Mouse (Mus musculus): ENCODE measurements around the gene Kctd10. TPM values are rescaled to one million over a fixed set of nuclear protein-coding genes. Genes with fewer than 3 reads are reported as not detected.

The Kctd10 gene
- total and polyA plus RNA-seq, 3 experiments = 67.0 to 76.7 (median 71.4) TPM

GRCm38 (mm10) chr5:114345538-114345937, 34.8 kb downstream of the Kctd10 start:
- DNase-seq = no peak

- no peak for DNase-seq
Measured at GRCm38 (mm10) chr5:114343612-114344011, 36.7 kb downstream of the Kctd10 start.

- DNase-seq = no peak
Measured at GRCm38 (mm10) chr5:114342996-114343395, 37.3 kb downstream of the Kctd10 start.

GRCm38 (mm10) chr5:114323791-114324507, 56.4 kb downstream of the Kctd10 start:
- peak; percentile 67 for DNase-seq

- no peak for DNase-seq
Measured at GRCm38 (mm10) chr5:114323105-114323790, 57.1 kb downstream of the Kctd10 start.

Small RNAs within 50 kb of the gene (microRNA-seq; reads per million reads assigned to microRNA genes)
- gene Mir7027 = 0 to 0.41 reads per million in 2 experiments

Other genes starting within 250 kb of the Kctd10 start
- gene Acacb, start 234.0 kb downstream of the Kctd10 start, total RNA-seq (2021) = 100 to 1,000 TPM; 119 to 132 TPM
- gene Acacb, start 234.0 kb downstream of the Kctd10 start, polyA plus RNA-seq (2012; rRNA removed) = 81.3 and 102 TPM in 2 replicates
- not detected for gene Foxn4, start 106.7 kb downstream of the Kctd10 start, total RNA-seq (2021)
- not detected in 2 replicates for gene Foxn4, start 106.7 kb downstream of the Kctd10 start, polyA plus RNA-seq (2012; rRNA removed)
- under 1 TPM; 0.49 to 0.97 TPM for gene Myo1h, start 91.3 kb downstream of the Kctd10 start, total RNA-seq (2021)
- gene Myo1h, start 91.3 kb downstream of the Kctd10 start, polyA plus RNA-seq (2012; rRNA removed) = 0.22 TPM in 1 of 2 replicates, not detected in the other
- gene Ube3b, start 99 bp upstream of the Kctd10 start, total RNA-seq (2021) = 10 to 100 TPM; 74.6 to 75.4 TPM
- gene Ube3b, start 99 bp upstream of the Kctd10 start, polyA plus RNA-seq (2012; rRNA removed) = 122 and 137 TPM in 2 replicates
- gene Mmab, start 63.6 kb upstream of the Kctd10 start, total RNA-seq (2021) = 10 to 100 TPM; 21.2 to 23.1 TPM
- gene Mmab, start 63.6 kb upstream of the Kctd10 start, polyA plus RNA-seq (2012; rRNA removed) = 27.4 and 37.4 TPM in 2 replicates
- gene Mvk, start 63.8 kb upstream of the Kctd10 start, total RNA-seq (2021) = 10 to 100 TPM; 32.6 to 34.0 TPM
- 60.4 and 73.3 TPM in 2 replicates for gene Mvk, start 63.8 kb upstream of the Kctd10 start, polyA plus RNA-seq (2012; rRNA removed)
- gene Fam222a, start 187.5 kb upstream of the Kctd10 start, total RNA-seq (2021) = 10 to 100 TPM; 32.9 to 84.3 TPM
- gene Fam222a, start 187.5 kb upstream of the Kctd10 start, polyA plus RNA-seq (2012; rRNA removed) = 68.3 and 72.0 TPM in 2 replicates